Mouse (Mus musculus) heart, adult 11 months (tissue): ENCODE results near the gene Ppp1r26.
A peak's percentile ranks its signal among the peaks of the same experiment; 100 is the strongest.
"Not testable (repeated sequence)": the region's sequence is repeated elsewhere in the genome, so short reads cannot be mapped to it uniquely, and the experiment has no call there.

Experiments
- DNase-seq: peaks from one replicate; pipeline ENCODE4 v3.0.0; 2022

Ppp1r26 gene

DNA sequence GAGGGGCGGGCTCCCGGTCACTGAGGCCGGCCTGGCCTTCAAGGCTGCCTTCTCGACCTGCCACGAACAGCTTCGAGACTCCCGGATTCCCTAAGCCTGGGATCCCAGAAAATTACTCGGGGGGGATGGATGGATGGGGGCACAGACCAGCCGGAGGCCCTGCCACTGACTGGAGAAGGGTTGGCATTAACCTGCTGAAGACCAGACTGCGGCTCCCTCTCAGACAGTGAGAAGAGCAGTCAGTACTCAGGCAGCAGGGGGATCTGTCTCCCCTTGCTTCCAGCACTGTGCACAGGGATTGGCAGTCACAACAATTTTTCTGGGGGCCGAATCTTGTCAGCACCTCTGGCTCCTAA, 693 bp downstream of the Ppp1r26 start:
- DNase-seq, result peak; percentile 86

DNA sequence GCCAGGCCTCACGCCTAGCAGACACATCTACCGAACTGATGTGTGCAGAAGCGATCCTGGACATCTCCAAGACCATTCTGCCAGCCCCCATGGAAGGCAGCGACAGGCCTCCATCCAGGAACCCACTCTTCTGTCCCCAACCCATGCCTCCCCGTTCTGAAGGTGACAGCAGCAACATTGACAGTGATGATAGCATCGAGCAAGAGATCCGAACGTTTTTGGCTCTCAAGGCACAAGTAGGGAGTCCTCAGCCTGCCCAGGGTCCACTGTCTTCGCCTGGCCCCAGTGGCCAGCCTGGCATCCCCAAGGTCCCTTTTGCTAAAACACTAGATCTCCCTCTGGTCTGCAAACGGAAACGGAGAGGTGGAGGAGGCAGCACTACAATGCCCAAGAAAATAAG, 5.1 kb downstream of the Ppp1r26 start:
- peak; percentile 81 for DNase-seq

GRCm38 (mm10) chr2:28453539-28453938, 6.9 kb downstream of the Ppp1r26 start:
- DNase-seq, result peak; percentile 90

GRCm38 (mm10) chr2:28456616-28457015, 10.0 kb downstream of the Ppp1r26 start:
- DNase-seq, result no peak

DNA sequence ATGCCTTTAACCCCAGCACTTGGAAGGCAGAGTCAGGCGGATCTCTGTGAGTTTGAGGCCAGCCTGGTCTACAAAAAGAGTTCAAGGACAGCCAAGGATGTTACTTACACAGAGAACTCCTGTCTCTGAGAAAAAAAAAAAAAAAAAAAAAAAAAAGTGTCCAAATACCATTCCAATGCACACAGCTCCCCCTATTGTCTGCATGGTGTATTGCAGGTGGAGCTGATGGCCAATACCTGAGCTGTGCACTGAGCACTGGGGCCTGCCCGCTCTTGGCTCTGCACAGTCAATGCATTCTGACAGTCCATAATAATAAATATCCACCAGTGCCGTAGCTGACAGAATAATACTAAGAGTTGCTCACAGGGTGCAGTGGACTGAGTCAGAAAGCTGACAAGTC, 17.3 kb downstream of the Ppp1r26 start:
- no peak for DNase-seq

GRCm38 (mm10) chr2:28464919-28465318, 18.3 kb downstream of the Ppp1r26 start:
- no peak for DNase-seq

DNA sequence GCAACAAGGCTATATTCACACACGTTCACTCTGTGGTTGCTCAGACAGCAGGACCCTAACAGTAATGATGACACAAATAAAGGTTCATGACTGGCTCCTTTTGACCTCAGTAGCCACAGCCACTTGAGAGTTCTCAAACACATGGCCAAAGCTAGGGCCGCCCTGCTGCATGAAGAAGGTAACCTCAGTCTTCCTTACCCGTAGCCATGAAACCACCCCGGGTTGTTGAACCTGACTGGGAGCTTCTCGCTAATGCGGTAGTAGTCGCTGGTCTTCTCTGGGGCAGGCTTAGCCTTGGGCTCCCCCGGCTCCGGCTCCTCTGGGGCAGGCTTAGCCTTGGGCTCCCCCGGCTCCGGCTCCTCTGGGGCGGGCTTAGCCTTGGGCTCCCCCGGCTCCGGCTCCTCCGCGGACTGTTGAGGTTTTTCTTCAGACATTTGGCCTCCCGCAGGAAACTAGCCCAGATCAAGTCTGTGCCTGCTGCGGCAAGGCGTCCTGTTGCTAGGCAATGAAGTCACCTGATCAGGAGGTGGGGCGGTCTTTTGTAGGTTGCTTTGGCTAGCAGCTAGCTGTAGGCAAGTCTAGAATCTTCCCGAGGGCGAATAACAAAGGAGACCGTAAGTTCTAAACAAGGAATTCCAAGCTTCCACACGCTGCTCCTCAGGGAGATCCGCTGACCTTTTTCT, 19.4 kb downstream of the Ppp1r26 start, which contains the start of gene 1700007K13Rik:
1700007K13Rik (minus strand) TSS at position 497 of the 683 bp plus-strand sequence.
- peak; percentile 95 for DNase-seq

DNA sequence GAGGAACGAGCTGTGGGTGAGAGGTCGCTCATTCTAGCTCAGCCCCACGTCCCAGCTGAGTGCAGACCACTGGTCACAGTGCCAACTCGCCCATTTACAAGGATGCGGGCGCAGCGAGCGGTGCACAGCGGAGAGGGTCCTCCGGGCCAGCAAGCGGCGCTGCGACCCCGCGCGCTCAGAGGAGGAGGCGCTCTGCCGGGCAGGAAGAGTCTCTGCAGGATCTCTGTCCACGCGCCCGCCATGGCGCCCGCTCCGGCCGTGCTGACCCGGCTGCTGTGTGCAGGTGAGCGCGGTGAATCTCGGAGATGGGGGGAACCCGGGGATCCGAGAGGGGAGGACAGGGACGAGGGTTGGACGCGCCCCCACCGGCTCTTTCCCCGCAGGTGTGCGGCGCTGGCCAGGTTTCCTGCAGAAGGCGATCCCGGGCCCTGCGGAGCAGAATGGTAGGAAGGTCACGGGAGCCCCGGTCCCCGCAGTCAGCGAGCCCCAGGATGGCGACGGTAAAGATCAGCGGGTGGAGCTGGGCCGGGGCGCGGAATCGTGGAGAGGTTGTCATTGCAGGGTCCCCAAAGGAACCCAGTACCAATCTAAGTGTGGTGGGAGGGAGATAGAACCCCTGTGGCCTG, 21.4 kb downstream of the Ppp1r26 start, which contains the start of gene Mrps2:
Mrps2 (plus strand) TSS at position 207 of the 626 bp plus-strand sequence.
- peak; percentile 98 for DNase-seq

DNA sequence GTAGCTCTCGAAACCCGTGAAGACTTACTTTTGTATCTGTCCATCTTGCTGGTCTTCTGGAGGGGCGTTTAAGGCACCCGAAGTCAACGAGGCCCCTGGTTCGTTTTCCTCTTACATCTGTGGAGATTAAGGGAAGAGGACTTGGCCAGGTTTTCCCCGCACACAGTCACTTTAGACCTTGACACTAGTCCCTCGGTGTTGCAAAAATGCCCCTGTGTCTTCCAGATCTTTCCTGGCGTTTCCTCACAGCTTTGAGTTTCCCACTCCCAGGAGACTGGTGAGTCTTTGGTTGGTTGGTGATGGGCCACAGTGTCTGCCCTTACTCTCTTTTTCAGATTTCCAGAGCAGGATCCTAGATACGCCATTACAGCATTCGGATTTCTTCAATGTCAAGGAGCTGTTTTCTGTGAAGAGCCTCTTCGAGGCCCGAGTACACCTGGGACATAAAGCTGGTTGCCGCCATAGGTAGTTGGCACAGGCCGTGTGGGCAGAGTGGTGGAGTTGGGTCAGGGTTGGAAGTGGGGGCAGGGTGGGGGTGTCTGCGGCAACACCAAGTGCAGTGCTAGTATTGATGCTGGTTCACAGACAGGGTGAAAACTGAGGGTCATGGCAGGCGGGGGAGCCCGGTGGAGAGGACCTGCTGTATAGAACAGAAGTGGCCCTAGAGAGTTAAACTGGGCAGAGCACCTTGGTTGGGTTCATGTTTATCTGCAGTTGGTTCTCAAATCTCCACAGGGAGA, 22.1 kb downstream of the Ppp1r26 start:
- peak; percentile 88 for DNase-seq

DNA sequence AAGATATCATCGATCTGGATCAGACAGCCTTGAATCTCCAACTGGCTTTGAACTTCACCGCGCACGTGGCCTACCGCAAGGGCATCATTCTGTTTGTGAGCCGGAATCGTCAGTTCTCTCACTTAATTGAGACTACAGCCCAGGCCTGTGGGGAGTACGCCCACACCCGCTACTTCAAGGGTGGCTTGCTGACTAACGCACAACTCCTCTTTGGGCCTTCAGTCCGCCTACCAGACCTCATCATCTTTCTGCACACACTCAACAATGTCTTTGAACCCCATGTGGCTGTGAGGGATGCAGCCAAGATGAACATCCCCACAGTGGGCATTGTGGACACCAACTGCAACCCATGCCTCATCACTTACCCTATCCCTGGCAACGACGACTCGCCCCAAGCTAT, 22.9 kb downstream of the Ppp1r26 start:
- DNase-seq, result peak; percentile 84

- peak; percentile 19 for DNase-seq
These were observed 24.0 kb downstream of the Ppp1r26 start for GRCm38 (mm10) chr2:28470591-28470990.

GRCm38 (mm10) chr2:28472011-28472410, 25.4 kb downstream of the Ppp1r26 start:
- peak; percentile 83 for DNase-seq

DNA sequence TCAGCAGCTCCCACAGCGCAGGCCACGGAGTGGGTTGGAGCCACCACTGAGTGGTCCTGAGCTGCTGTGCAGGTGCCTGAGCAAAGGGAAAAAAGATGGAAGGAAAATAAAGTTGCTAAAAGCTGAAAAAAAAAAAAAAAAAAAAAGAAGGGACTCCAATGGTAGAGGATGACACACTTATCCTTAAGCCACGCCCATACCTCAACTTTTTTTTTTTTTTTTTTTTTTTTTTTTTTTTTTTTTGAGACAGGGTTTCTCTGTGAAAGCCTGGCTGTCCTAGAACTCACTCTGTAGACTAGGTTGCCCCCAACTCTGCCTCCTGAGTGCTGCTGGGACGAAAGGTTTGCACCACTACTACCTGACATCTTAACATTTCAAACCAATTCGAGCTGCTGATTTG, 31.4 kb downstream of the Ppp1r26 start:
- not testable (repeated sequence) for DNase-seq

GRCm38 (mm10) chr2:28479208-28480204, 32.9 kb downstream of the Ppp1r26 start:
- peak; percentile 79 for DNase-seq

- DNase-seq, result peak; percentile 40
These were observed 37.3 kb downstream of the Ppp1r26 start for GRCm38 (mm10) chr2:28483861-28484260.

GRCm38 (mm10) chr2:28494521-28494920, 47.9 kb downstream of the Ppp1r26 start:
- peak; percentile 40 for DNase-seq

GRCm38 (mm10) chr2:28495207-28495756, 48.7 kb downstream of the Ppp1r26 start:
- DNase-seq, result peak; percentile 92

DNA sequence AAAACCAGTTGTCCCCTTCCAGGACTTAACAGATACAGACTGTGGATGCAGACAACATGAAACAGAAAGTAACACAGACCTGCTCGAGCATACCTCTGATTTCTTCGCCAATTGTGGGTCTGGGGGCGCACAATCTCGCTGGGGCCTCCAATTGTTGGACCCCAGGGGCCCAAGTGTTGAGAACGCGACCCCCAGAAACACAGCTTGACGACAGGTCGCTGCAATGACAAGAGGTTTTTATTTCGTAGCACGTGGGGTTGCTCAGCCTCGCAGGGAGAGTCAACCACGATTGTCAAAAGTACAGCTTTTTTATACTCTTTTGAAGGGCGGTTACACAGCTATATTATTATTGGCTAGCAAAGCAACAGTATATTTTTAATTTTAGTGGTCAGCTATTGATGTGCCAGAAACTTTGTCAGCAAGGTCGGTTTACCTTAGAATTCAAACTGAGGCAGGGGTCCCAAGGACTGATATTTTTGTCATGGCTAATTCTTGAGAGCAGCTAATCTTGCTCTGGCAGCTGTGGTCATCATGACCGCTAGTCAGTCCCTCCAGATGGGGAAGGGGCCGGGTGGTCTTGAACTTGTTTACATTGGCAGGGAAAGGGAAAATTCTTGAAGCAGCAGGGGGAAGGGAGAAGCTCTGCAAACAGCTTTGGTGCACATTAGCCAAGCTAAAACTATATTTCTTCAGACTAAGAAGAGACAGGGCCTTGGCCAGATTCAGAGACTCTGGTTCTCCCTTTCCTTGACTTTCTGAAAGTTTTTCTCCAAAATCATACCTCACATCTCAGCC, 49.4 kb downstream of the Ppp1r26 start:
- peak; percentile 79 for DNase-seq

GRCm38 (mm10) chr2:28496671-28497070, 50.1 kb downstream of the Ppp1r26 start, which contains the start of gene Gbgt1:
Gene Gbgt1, plus strand, starts transcription at chr2:28496891.
- DNase-seq, result peak; percentile 94

GRCm38 (mm10) chr2:28497561-28497960, 51.0 kb downstream of the Ppp1r26 start:
- DNase-seq, result peak; percentile 87

DNA sequence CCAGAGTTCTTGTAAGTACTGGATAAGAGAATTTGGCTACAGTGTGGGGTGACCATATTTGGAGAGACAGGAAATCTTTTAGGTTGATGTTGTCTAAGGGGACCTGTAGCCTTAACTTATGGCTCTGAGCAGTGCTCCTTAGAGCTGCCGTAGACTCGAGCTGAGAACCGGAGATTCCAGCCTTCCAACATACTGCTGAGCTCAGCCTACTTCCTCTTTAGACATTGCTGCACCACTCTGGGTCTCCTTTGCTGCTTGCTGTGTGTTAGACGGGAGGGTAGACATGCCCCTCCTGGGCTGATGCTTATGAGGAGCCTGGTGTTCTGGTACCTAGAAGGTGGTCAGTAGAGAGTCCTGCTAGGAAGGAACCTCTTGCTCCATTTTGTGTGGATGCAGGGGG, 51.8 kb downstream of the Ppp1r26 start:
- DNase-seq, result peak; percentile 86
